Mouse (Mus musculus) adrenal gland, adult 18-20 months (tissue): ENCODE data around the gene Tmem178b. TPM values are rescaled to one million over a fixed set of nuclear protein-coding genes. Genes with fewer than 3 reads are reported as not detected.

ENCODE experiments used
- DNase-seq, 2 experiments: peaks; one replicate each; pipeline ENCODE4 v3.0.0; 2021 to 2022; ENCODE audit warnings: low spot score in 2 of 2
- total RNA-seq, 2 experiments: library from RNA; stranded (reverse); gene quantifications; 1 replicate in 1 of 2; 2 replicates in 1 of 2; pipeline ENCODE4 v1.2.3; 2021

Tmem178b gene
- total RNA-seq, 2 experiments from 2014 or later = 8.4 to 31.7 TPM

DNA sequence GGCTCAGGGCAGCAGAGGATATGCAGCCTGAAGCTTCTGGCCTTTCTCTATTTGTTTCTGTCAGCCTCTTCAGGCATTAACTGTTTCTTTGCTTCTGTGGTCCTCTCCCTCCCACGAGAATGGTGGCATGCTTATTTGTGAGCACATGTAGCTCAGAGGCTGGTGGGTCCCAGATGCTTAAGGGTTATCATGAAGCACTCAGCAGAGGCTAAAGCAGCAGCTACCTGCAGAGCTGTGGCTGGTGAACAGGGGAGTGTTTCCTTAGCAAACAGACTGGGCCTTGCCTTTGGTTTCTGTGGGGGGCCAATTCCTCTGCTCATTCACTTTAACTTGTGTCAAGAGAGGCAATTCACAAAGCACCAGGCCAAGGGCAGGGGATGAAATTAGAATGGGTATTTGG is 203.0 kb downstream of the Tmem178b start:
- DNase-seq = no peak

DNA sequence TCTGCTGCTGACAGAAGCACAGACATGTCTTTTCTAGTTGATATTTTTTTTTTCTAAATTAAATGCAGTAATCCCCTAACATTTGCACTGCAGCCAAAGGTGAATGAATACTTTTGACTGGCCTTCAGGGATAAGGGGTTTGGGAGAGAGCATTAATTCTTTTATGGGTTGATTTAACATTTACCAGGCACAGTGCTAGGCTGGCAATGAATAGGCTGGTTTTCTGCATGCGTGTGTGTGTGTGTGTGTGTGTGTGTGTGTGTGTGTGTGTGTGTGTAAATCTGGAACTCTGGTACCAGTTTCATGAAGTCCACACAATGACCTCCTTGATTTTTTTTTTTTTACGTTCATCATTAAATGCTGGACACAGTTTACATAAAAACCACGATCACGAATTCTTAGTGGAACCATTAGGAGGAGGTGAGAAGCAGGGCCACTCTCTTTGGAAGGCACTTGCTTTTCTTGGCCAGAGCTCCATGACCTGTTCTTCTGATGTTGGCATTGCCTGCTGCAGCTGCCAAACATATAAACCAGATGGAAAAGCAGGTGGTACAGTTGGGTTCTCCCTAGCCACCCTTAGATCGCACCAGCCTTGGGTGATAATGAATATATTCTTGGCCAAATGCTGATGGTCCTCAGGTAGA is 203.7 kb downstream of the Tmem178b start:
- DNase-seq = no peak

DNA sequence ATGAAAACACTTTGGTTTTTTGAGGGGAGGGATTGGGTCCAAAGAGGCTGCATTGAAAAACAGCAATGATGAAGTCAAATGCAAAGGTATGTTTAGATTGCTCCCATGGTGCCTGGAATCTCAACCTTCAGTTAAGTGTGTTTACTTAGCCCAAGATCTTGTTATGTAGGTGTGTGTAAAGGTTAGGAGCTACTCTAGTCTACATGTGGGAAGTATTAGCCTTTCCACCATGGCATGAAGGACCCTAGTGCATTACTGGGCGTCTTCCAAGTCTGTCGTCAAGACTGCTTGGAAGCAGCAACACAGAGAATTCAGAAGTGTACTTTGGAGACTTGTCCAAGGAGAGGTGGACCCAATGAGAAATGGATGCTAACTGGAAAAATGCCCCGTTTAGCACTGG is 205.3 kb downstream of the Tmem178b start:
- DNase-seq = no peak

DNA sequence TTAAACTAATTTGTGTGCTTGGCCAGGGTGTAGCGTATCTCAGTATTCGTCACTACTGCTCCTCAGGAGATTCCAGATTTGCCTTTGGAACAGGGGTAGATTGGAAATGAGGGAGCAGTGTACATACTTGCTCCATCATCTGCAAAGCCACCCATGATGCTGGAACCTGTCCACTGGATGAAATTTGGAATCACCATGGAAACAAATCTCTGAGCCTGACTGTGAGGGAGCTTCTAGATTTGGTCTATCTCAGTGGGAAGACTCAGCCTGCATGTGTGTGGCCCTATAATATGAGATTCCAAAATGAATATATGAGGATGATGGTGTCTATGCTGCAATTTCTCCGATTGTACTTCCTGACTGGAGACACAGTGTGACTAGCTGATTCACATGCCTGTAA is 210.7 kb downstream of the Tmem178b start:
- DNase-seq = no peak

DNA sequence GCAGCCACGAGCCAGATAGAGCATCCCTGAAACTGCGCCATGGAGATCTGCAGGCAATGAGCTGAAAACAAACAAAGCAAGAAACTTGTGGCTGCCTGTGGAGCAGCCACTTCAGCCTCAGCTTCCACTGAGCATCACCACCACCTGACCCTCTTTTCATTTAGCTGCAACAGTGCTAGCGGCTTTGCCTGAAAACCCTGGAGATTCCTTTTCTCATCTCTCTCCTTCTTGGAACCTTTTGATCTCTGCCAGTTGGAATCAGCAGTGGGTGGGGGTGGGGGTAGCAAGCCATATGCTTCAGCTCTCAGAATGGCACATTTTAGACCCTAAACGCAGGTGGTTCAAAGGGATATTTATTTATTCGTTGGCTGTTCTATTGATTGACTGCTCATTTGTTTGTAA is 218.2 kb downstream of the Tmem178b start:
- no peak for DNase-seq

DNA sequence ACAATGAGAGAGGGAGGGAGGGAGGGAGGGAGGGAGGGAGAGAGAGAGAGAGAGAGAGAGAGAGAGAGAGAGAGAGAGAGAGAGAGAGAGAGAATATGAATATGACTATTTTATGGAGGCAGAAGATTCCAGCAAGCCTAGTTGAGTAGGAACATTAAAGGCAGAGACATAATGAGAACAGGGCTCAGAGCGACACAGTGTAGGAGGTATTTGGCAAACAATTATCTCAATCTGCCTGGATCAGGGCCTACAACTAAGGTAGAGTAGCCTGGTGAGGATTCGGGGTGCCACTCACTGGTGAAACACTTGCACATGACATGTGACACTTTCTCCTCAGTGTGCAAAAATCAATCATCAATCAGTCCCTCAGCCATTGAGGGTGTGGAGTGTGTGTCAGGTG is 225.4 kb downstream of the Tmem178b start:
- no peak for DNase-seq

DNA sequence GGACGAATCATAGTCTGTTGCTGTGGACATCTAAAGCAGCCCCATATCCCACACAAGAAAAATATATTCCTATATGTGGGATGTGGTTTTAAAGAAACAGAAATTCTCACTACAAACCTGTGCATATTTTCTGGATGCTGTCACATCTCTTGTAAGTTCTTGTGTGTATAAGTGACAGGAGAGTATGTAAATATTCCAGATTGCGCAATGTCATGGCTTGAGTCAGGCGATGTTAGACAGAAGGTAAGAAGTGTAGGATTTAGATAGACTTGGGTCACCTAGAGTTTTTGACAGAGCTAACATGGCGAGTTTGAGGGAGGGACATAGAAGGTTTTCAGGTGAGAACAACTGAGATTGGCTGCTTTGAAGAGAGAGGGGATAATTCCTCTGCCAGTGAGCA is 228.7 kb downstream of the Tmem178b start:
- DNase-seq = no peak

DNA sequence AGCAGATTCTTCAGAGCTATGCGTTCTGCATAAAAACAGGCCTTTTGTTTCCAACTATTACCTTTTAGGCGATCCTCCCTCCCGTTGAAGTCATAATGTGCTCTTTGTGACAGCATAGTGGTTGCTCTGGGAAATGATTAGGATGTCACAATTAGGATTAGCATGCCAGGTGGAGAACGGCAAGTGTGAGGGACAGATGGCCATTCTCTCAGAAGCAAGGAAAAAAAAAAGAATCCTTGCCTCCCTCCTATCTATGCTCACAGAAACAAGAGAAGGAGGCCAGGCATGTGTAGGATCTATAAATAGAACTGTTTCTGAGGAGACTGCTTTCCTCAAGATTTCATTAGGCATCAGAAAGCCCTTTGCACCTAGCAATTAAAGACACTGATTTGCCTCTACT is 229.8 kb downstream of the Tmem178b start:
- DNase-seq = no peak

DNA sequence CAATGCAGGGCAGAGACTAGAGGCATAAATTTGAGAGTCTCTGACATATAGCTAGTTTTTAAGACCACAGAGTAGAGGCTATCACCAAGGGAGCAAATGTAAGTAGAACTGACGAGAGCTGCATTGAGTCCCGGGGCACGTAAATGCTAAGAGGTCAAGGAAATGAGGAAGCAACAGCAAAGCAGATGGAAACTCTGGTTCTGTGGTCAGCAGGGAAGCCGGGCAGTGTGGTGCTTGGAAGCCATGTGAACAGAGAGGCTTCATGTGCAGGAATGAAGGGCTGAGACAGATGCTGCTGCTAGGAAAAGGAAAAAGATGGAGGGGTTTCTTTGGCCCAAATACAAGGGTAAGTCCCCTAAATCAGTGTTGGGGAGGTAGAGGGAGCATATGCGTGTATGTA is 237.0 kb downstream of the Tmem178b start:
- DNase-seq = no peak

DNA sequence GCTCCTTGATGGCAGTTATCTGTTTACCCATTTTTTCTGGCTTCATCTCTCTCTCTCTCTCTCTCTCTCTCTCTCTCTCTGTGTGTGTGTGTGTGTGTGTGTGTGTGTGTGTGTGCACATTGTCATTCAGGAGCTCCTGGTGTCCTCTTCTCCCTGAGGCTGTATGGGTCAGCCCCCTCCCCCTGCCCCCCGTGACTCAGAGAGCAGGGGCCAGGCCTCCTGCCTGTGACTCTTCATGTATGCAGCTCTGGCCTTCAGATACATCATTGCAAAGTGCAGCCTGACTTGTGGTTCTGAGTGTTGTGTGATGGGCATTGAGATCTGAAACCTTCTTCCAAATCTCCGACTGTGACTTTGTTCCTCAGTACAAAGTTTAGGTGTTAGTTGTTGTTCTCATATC is 237.7 kb downstream of the Tmem178b start:
- DNase-seq = peak in 1 of 2 experiments; percentile 19

DNA sequence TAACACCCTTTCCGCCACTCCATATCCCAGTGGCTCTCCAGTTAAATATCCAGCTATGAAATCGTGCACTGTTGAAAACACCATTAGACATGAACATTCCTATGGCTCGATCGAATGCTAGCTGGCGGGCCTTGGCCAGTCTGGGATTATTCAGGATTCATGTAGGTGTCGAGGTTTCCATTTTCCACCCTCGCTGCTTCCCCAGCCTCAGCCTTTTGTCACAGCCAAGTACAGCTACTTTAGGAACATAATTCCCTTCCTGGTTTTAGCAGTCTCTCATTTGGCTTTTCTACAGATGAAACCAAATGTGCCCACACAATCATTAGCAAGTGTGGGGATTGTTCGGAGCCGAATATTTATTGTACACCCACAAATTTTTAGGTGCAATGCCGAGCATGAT is 239.4 kb downstream of the Tmem178b start:
- no peak for DNase-seq

DNA sequence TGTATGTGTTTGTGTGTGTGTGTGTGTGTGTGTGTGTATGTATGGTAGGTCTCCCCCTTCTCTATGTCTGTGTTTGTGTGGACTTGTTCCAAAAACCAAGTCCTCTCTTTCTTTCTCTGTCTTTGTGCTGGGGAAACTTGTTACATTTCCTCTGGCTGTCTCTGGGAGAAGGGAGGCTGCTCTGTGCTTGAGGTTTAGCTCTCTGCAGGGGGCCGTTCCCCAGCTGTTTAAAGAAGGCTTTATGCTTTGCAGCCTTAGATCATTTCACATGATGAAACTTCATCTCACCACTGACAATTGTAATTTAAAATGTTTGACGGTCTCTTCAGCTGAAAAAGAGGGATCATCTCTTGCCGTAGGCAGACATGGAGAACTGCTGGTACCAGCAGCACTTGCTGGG is 243.2 kb downstream of the Tmem178b start:
- DNase-seq = no peak

DNA sequence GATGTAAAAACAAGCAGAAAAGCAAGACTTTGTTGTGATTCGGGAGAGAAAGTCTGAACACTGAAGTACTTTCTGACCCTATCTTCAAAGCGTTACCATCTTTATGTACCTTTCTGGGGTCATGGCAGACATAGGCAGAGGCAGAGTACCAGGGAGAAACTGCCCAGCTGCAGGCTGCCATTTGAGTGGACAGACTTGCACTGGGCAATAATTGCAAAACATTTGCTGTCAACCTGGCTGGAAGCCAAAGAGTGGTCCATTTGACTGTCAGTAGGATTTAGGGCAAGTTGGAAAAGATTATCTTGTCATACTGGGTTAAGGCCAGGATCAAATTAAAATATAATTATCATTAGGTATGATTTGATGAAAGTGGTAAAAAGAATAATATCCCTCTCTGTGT is 247.1 kb downstream of the Tmem178b start:
- DNase-seq = no peak

DNA sequence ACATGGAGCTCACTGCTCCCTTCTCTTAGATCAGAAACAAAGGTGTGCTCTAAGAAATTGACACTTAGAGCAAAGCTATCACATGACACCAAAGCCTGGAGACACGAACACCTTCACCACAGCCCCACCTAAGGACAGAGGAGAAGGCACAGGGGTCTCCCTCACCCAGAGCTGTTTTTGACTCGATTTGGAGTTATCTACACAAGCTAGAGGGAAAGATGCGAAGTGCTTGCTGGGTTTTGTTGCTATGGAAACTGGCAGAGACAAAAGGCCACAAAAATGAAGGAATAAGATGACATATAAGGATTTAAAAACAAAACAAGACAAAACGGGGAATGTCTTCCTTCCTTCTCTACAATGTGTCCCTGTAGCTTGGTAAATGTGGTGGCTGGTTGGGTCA is 248.4 kb downstream of the Tmem178b start:
- DNase-seq = no peak

DNA sequence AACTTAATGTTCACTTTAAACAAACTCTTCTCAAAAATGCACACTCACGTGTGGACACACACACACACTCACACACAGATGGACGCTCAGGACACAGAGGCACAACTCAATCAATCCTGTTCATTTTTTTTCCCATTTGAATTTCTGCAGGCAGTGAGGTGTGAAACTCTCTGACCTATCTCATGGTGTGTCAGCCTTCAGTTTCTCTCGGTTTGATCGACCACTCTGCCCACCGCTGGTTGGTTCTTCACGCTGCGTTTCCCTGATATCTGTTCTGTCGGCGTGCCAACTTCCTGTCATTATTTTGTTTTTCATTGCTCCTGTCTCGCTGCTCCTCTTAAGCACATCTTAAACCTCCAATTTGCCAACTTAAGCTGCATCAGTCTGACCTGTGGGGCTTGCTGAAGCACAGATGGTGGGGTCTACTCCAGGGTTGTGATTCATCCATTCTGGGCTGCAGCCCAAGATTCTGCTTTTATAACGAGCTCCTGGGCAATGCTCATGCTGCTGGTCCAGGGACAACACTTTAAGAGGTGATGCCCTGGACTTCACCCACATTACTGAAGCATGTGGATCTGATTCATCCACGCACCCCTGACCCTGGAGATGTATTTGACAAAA is 250.1 kb downstream of the Tmem178b start:
- no peak for DNase-seq

DNA sequence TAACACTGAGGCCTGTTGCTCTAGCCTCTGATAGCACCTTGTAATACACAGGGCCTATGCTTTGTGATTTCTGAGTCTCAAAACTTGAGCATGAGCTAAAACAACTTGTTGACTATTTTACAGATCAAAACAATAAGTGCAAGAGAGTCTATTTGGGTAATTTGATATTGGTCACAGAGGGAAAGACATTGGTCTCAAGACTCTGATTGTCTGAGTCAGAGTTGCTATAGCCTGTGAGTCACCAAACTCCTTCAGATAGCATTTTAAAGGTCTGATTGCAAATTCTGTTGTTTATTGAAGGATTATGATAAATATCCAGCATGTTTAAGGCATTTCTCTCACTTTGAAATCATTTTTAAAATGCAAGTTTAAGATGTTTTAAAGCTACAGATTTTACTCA is 250.9 kb downstream of the Tmem178b start:
- DNase-seq = no peak

DNA sequence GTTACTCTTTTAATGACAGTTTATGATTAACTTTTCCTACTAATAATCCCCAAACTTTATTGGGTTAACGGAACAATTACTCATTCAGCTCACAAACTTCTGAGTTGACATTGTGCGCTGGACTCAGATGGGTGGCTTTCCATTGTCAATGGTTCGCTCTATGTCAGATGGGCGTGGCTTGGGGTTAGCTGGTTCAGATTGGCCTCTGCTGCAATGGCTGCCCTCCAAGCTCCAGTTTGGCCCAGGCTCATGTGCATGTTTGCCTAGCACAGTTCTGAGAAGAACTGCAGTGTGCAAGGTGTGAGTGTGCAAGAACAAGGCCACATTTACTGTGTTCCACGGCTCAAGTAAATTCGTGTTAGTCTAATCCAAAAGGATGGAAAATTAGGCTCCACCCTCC is 255.6 kb downstream of the Tmem178b start:
- no peak for DNase-seq

DNA sequence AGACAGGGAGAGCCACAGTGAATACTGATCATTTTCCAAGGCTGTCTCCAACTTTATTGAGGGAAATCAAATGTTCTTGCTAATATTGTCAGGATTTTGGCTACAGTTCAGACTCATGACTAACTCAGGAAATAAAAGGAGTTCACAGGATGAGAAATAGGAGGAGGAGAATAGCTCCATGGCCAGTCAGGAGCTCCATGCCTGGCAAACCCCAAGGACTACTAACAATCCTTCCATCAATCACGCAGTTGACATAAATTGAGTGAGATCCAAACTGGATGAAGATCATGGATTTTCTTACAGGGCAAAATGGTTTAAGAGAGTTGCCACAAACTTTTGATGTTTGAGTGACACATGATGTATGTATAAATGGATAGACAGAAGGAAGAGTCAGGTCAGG is 258.9 kb downstream of the Tmem178b start:
- DNase-seq = no peak

DNA sequence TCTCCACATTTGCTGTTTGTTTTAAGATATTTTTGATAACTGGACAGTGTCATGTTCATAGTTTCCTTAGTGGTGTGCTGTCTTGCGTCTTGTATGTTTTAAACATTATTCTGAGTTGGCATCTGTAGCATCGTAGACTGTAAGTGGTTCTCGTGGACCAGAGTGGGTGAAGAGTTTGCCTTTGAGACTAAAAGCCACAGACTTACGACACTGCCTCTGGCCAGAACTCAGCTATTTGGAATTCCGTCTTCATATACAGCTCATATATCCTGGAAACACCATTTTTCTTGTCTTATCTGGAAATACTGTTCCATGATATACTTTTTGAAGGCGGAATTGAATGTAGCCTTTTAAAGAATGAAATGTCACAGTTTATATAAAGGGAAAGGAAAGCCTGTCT is 260.4 kb downstream of the Tmem178b start:
- no peak for DNase-seq

DNA sequence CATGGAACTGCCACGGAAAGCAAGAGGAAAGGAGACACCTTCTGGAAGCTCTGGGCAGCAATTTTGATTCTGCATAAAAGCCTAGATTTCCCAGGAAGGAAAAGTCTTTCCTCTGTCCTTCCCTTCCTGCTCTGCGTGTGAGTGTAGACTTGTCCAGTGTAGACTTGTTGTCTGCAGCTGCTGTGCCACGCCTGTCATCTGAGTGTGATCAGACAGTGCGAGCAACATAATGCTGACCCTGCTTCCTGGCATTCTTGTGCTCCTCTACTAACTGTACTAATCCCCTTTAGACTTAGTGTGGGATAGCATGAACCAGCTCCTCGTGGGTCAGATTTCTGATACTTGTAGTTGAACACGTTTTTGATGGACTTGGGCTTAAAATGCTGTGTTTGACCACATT is 262.6 kb downstream of the Tmem178b start:
- no peak for DNase-seq

DNA sequence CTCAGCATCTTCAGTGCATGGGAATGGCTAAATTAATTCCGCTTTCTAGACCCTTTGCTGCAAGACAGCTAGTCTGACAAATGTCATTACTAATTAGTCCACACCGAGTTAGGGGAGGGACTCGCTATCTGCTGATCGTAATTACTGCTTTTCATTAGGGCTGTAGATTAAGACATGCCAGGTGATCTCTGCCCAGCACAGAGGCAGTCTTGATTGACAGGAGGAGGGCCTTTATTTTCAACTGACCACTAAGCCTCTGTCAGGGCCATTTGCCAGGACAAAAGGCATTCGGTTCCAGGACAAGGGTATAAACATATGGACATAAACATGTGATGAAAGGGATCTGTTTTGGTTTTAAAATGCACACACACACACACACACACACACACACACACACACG is 264.3 kb downstream of the Tmem178b start:
- no peak for DNase-seq

DNA sequence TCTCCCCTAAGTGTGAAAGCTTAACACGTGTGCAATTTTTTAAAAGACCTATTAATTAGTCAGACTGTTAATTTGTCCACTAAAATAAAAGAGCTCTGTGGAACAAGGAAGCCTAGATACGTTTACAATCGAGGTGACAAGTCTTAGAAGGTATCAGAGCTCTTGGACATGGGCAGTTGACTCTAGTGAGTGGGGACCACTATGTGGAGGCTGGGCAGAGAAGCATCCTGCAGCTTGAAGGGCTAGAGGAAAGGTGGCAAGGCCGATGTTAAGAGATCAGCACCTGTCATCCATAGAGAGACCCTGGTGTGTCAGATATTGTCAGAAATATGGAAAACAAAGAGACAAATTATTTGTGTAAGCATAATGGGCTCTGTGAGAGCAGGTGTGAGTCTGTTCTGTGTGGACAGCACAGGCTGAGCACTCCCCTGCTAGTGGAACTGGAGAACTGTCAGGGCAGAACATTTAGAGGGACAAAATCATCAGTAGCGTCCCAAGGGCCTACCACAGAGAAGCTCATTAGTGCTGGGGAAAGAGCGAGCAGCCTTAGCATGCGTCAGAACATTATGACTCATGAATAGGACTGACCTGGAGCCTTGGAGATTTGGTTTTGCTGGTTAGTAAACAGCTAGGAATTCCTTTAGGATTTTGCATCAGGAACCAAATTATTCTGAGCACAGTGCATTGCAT is 264.9 kb downstream of the Tmem178b start:
- DNase-seq = no peak

DNA sequence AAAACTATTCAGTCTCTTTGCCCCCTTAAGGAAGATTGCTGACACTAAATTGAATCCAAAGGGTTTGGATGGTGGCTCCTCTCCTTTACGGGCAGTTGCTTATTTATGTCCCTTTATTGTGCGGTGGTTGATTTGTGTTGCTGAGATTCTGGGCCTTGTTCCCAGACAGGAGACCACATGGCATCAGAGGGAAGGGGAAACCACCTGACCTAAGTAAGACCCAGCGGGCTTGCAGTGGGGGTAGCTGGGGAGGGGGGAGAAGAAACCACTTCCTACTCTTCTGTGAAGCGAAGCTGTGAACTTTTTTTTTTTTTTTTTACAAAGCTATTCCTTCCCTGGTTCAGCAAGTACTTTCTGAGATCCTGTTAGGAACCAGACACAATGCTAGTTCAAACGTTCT is 269.5 kb downstream of the Tmem178b start:
- DNase-seq = no peak
